Mouse (Mus musculus): ENCODE results near the gene Ndufs1. TPM values are rescaled to one million over a fixed set of nuclear protein-coding genes. Genes with fewer than 3 reads are reported as not detected.
"Not testable (repeated sequence)": the region's sequence is repeated elsewhere in the genome, so short reads cannot be mapped to it uniquely, and the experiment has no call there.

The Ndufs1 gene
- polyA plus RNA-seq, 2 experiments: 57.9 to 108 TPM

DNA sequence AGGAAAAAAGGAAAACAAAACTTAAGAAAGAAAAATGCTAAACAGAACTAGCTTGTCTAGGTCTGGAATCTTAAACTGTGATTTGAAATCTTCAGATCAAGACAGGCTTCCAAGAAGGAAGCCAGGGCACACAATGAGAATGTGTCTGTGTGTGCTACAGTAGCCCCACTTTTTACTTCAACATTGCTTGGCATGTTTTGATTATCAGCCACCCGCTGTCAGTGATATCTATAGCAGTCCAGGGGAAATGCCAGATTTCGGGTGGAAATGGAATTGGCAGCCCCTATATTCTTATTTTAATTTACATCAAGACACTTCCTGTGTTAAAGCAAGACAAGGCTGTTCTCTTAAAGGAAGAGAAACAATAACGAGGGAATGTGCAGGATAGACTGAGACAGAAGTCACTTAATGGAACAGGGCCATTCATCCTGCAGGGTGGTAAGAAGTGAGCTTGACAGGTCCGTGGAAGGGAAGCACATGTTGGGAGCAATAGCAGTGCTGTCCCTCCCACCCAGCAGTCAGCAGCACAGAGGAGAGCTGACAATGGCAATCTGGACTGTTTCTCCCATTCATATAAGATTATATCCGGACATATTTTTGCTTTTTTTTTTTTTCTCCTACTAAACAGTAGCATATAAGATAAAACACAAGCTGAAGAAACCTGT is 19.3 kb upstream of the Ndufs1 start:
- no peak for ATAC-seq (ENCODE audit: insufficient read depth)
- H3K4me2 ChIP-seq (ENCODE audit: low read depth): no peak overlapping the region

GRCm38 (mm10) chr1:63192306-63193065 is 15.9 kb upstream of the Ndufs1 start:
- ATAC-seq (ENCODE audit: insufficient read depth) (no peak), DNase-seq (ENCODE audit: low read depth in 3 of 3, low spot score in 3 of 3) (no peak)
- H3K4me2 ChIP-seq (ENCODE audit: low read depth): no peak overlapping the region
- no peak overlapping the region for H3K4me3 ChIP-seq (ENCODE audit: insufficient read depth in 1 of 2, low read depth in 2 of 2, low read length in 2 of 2)
- TF ChIP-seq EP300 (IDR thresholded peaks at IDR 0.05; ENCODE audit: low read depth): no peak
- no peak for TF ChIP-seq CTCF (IDR thresholded peaks at IDR 0.05; ENCODE audit: low read depth)
- no peaks in the 10 kb centered on the region for H3K27me3 ChIP-seq (ENCODE audit: control insufficient read depth, insufficient read depth, low read length)
- H3K9me3 ChIP-seq (ENCODE audit: control insufficient read depth, low read length): no peaks in the 10 kb centered on the region
- no peak overlapping the region for H3K9ac ChIP-seq (replicated peaks)
- no peak overlapping the region for H3K27ac ChIP-seq
- WGBS (ENCODE audit: insufficient replicate concordance): 56% methylated on average over 11 of the region's 11 CpGs
- no peaks in the 10 kb centered on the region for H3K36me3 ChIP-seq (replicated peaks; ENCODE audit: control insufficient read depth, insufficient read depth, low read depth)
- no peaks in the 10 kb centered on the region for H3K4me1 ChIP-seq (replicated peaks; ENCODE audit: control insufficient read depth in 2 of 2, insufficient read depth in 2 of 2, low read length in 1 of 2)

More for the DNA sequence above, 19.3 kb upstream of the Ndufs1 start:
- H3K4me3 ChIP-seq (ENCODE audit: insufficient read depth in 1 of 2, low read depth in 2 of 2, low read length in 2 of 2): no peak overlapping the region
- no peaks in the 10 kb centered on the region for H3K4me1 ChIP-seq (replicated peaks; ENCODE audit: control insufficient read depth in 2 of 2, insufficient read depth in 2 of 2, low read length in 1 of 2)
- H3K36me3 ChIP-seq (replicated peaks; ENCODE audit: control insufficient read depth, insufficient read depth, low read depth): no peaks in the 10 kb centered on the region
- H3K27me3 ChIP-seq (ENCODE audit: control insufficient read depth, insufficient read depth, low read length): no peaks in the 10 kb centered on the region
- no peaks in the 10 kb centered on the region for H3K9me3 ChIP-seq (ENCODE audit: control insufficient read depth, low read length)
- no peak for DNase-seq (ENCODE audit: low read depth in 3 of 3, low spot score in 3 of 3)
- H3K27ac ChIP-seq: no peak overlapping the region
- WGBS (ENCODE audit: insufficient replicate concordance): 33% methylated on average over 5 of the region's 5 CpGs
- no peak overlapping the region for H3K9ac ChIP-seq (replicated peaks)
- no peak for TF ChIP-seq CTCF (IDR thresholded peaks at IDR 0.05; ENCODE audit: low read depth)
- TF ChIP-seq EP300 (IDR thresholded peaks at IDR 0.05; ENCODE audit: low read depth): no peak

DNA sequence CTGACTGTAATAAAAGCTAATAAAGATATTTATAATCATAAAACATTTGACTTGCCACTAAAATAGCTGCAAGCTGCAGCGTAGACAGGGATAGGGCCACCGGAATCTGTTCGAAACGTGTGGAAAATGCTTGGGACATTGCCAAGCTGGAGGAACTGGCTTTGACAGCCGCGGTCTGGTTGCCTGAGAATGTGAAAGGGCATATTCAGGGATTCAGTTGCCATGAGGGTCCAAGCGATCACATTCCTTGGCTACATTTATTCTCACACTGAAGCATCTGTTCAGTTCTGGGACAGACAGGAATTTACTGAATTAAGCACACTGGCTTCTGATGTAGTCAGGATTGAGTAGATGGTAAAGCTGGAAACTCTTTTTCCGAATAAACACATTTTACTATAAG is 14.2 kb upstream of the Ndufs1 start:
- TF ChIP-seq CTCF (IDR thresholded peaks at IDR 0.05; ENCODE audit: low read depth): no peak
- no peak for TF ChIP-seq EP300 (IDR thresholded peaks at IDR 0.05; ENCODE audit: low read depth)
- no peak for DNase-seq (ENCODE audit: low read depth in 3 of 3, low spot score in 3 of 3)

GRCm38 (mm10) chr1:63188536-63188935 is 11.9 kb upstream of the Ndufs1 start:
- Histone ChIP-seq H3K27me3 (ENCODE audit: control insufficient read depth, insufficient read depth, low read length) (no peaks in the 10 kb centered on the region), H3K9me3 (ENCODE audit: control insufficient read depth, low read length) (no peaks in the 10 kb centered on the region), H3K27ac (no peak overlapping the region), H3K4me1 (replicated peaks; ENCODE audit: control insufficient read depth in 2 of 2, insufficient read depth in 2 of 2, low read length in 1 of 2) (no peaks in the 10 kb centered on the region), H3K4me2 (ENCODE audit: low read depth) (no peak overlapping the region), H3K4me3 (ENCODE audit: insufficient read depth in 1 of 2, low read depth in 2 of 2, low read length in 2 of 2) (no peak overlapping the region), H3K9ac (replicated peaks) (no peak overlapping the region), H3K36me3 (replicated peaks; ENCODE audit: control insufficient read depth, insufficient read depth, low read depth) (no peaks in the 10 kb centered on the region)
- WGBS (ENCODE audit: insufficient replicate concordance): 61% methylated on average over 3 of the region's 3 CpGs
- ATAC-seq (ENCODE audit: insufficient read depth) (no peak), DNase-seq (ENCODE audit: low read depth in 3 of 3, low spot score in 3 of 3) (no peak)
- TF ChIP-seq EP300 (IDR thresholded peaks at IDR 0.05; ENCODE audit: low read depth): no peak
- no peak for TF ChIP-seq CTCF (IDR thresholded peaks at IDR 0.05; ENCODE audit: low read depth)

More for the DNA sequence above, 14.2 kb upstream of the Ndufs1 start:
- Histone ChIP-seq H3K9me3 (ENCODE audit: control insufficient read depth, low read length) (no peaks in the 10 kb centered on the region), H3K4me2 (ENCODE audit: low read depth) (no peak overlapping the region), H3K4me1 (replicated peaks; ENCODE audit: control insufficient read depth in 2 of 2, insufficient read depth in 2 of 2, low read length in 1 of 2) (no peaks in the 10 kb centered on the region), H3K4me3 (ENCODE audit: insufficient read depth in 1 of 2, low read depth in 2 of 2, low read length in 2 of 2) (no peak overlapping the region), H3K27me3 (ENCODE audit: control insufficient read depth, insufficient read depth, low read length) (no peaks in the 10 kb centered on the region), H3K36me3 (replicated peaks; ENCODE audit: control insufficient read depth, insufficient read depth, low read depth) (no peaks in the 10 kb centered on the region), H3K9ac (replicated peaks) (no peak overlapping the region), H3K27ac (no peak overlapping the region)
- ATAC-seq (ENCODE audit: insufficient read depth): no peak
- 74% methylated on average over 8 of the region's 8 CpGs for WGBS (ENCODE audit: insufficient replicate concordance)

DNA sequence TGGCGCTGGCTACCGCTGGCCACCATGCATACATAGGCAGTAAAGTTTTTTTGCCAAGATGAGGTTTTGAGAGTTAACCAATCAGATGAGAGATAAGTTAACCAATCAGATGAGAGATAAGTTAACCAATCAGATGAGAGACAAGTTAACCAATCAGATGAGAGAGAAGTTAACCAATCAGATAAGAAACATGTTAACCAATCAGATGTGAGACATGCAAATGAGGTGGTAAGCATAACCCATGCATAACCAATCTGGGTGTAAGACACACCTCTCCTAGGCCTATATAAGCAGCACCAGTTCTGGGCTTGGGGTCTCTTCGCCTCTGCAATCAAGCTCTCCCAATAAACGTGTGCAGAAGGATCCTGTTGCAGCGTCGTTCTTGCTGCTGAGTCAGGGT is 8.8 kb upstream of the Ndufs1 start:
- not testable (repeated sequence) for H3K4me3 ChIP-seq (ENCODE audit: insufficient read depth in 1 of 2, low read depth in 2 of 2, low read length in 2 of 2); H3K27ac ChIP-seq; ATAC-seq (ENCODE audit: insufficient read depth); H3K9me3 ChIP-seq (ENCODE audit: control insufficient read depth, low read length); DNase-seq (ENCODE audit: low read depth in 3 of 3, low spot score in 3 of 3); H3K36me3 ChIP-seq (replicated peaks; ENCODE audit: control insufficient read depth, insufficient read depth, low read depth); H3K4me1 ChIP-seq (replicated peaks; ENCODE audit: control insufficient read depth in 2 of 2, insufficient read depth in 2 of 2, low read length in 1 of 2); H3K9ac ChIP-seq (replicated peaks); H3K4me2 ChIP-seq (ENCODE audit: low read depth); H3K27me3 ChIP-seq (ENCODE audit: control insufficient read depth, insufficient read depth, low read length)
- 85% methylated on average over 5 of the region's 6 CpGs for WGBS (ENCODE audit: insufficient replicate concordance)

Data from liver, embryonic 14.5 days (tissue).